In genomic region chr2:128771750-128772338, GRCm38 (mm10) we compare ENCODE assay signal across 19 mouse cellular contexts. TPM values are rescaled to one million over a fixed set of nuclear protein-coding genes. Genes with fewer than 3 reads are reported as not detected.
DNase-seq lines count a peak whose midpoint lies in the region; ATAC-seq lines count a peak whose summit lies in the region.
"Had no signal": no experiment of that assay in that cellular context is flagged by ENCODE, and none has a peak within 500 bp of the region (broad histone marks: within the 10 kb centered on the region; RNA-seq: fewer than 3 reads in every experiment).

No protein-coding gene starts in this region.

- ATAC-seq in heart, embryonic 11.5 days (replicated peaks; ENCODE audit: insufficient number of reproducible peaks, low FRiP score, low TSS enrichment): no peak
- ATAC-seq in frontal cortex, adult (ENCODE audit: low TSS enrichment): no peak
- ATAC-seq: forebrain, postnatal 0 days had no signal

- 86% methylated on average over 7 of the region's 7 CpGs for WGBS in heart, embryonic 11.5 days (ENCODE audit: insufficient replicate concordance)

- H3K27me3 ChIP-seq in heart, embryonic 11.5 days (ENCODE audit: control insufficient read depth, insufficient read depth, low read length): no peaks in the 10 kb centered on the region
- H3K27me3 ChIP-seq: heart, embryonic 15.5 days; hindbrain, embryonic 13.5 days; limb, embryonic 12.5 days; midbrain, embryonic 12.5 days had no signal

- no peak overlapping the region for H3K4me2 ChIP-seq in heart, embryonic 11.5 days
- H3K4me2 ChIP-seq: heart, embryonic 15.5 days; hindbrain, embryonic 13.5 days; limb, embryonic 12.5 days; liver, embryonic 11.5 days; midbrain, embryonic 12.5 days had no signal

- no peaks in the 10 kb centered on the region for H3K36me3 ChIP-seq in heart, embryonic 11.5 days (ENCODE audit: control insufficient read depth, insufficient read depth, low read length)
- H3K36me3 ChIP-seq: hindbrain, embryonic 13.5 days; midbrain, embryonic 12.5 days had no signal

- no peak overlapping the region for H3K4me3 ChIP-seq in heart, embryonic 11.5 days (ENCODE audit: low read depth, low read length)
- H3K4me3 ChIP-seq: heart, embryonic 15.5 days; hindbrain, embryonic 13.5 days; limb, embryonic 12.5 days; midbrain, embryonic 12.5 days had no signal

- intact Hi-C loops in left cerebral cortex, postnatal 4 days (cut with DNase I): no loop called here

- no peaks in the 10 kb centered on the region for H3K9me3 ChIP-seq in heart, embryonic 11.5 days (replicated peaks; ENCODE audit: control insufficient read depth, low read length)
- H3K9me3 ChIP-seq: heart, embryonic 15.5 days; hindbrain, embryonic 13.5 days; limb, embryonic 12.5 days; midbrain, embryonic 12.5 days had no signal

- H3K9ac ChIP-seq in heart, embryonic 11.5 days (ENCODE audit: low read depth, low read length): no peak overlapping the region
- H3K9ac ChIP-seq: forebrain, postnatal 0 days; heart, embryonic 15.5 days; hindbrain, embryonic 13.5 days; limb, embryonic 12.5 days; midbrain, embryonic 12.5 days had no signal

- no peak overlapping the region for H3K27ac ChIP-seq in heart, embryonic 11.5 days (ENCODE audit: low read depth, low read length)
- H3K27ac ChIP-seq: heart, embryonic 15.5 days; hindbrain, embryonic 13.5 days; limb, embryonic 12.5 days; midbrain, embryonic 12.5 days had no signal

- H3K4me1 ChIP-seq in heart, embryonic 11.5 days (ENCODE audit: control insufficient read depth, insufficient read depth, low read length): no peaks in the 10 kb centered on the region
- H3K4me1 ChIP-seq: heart, embryonic 15.5 days; hindbrain, embryonic 13.5 days; limb, embryonic 12.5 days; midbrain, embryonic 12.5 days had no signal

- peak; percentile 40 for DNase-seq in heart, adult 11 months
- peak; percentile 65 for DNase-seq in left cerebral cortex, postnatal 4 days
- no peak for DNase-seq in left cerebral cortex, adult 9 months (ENCODE audit: low spot score in 2 of 2)
- DNase-seq in NIH3T3 (ENCODE audit: low read depth): peak; percentile 32
- no peak for DNase-seq in thymus, postnatal 25 days
- DNase-seq: adrenal gland, postnatal 25 days; cerebellum, adult 11-12 months; forebrain, postnatal 0 days; gastrocnemius, postnatal 25 days; heart, postnatal 36 days; kidney, adult 9 months; lung, postnatal 14 days had no signal

RNA-seq across cellular contexts. Expression of gene Tmem87b, which starts 46.1 kb away (rescaled TPM):
- polyA plus RNA-seq in heart, embryonic 11.5 days (2014; fragmentation: Nextera tagmentation; extraction: Ambion mirVana): 20.4 and 21.4 TPM in 2 replicates
- 10 to 100 TPM; 32.0 to 33.4 TPM for total RNA-seq in left cerebral cortex, postnatal 4 days (2021)

Comparison
In these comparisons a context has a peak if more than half of its experiments do, and no peak if none do; other contexts are left out.
1. DNase-seq: peak in heart, adult 11 months (single experiment), left cerebral cortex, postnatal 4 days (single experiment) and NIH3T3 (single experiment); none in left cerebral cortex, adult 9 months (0 of 2) and thymus, postnatal 25 days (single experiment).